Mouse (Mus musculus) lung, postnatal 14 days (tissue): Measurements from ENCODE around the gene Tsen54.
A peak's percentile ranks its signal among the peaks of the same experiment; 100 is the strongest.

Source experiments
- DNase-seq: peaks from one replicate; pipeline ENCODE4 v3.0.0; 2021

Gene Tsen54

DNA sequence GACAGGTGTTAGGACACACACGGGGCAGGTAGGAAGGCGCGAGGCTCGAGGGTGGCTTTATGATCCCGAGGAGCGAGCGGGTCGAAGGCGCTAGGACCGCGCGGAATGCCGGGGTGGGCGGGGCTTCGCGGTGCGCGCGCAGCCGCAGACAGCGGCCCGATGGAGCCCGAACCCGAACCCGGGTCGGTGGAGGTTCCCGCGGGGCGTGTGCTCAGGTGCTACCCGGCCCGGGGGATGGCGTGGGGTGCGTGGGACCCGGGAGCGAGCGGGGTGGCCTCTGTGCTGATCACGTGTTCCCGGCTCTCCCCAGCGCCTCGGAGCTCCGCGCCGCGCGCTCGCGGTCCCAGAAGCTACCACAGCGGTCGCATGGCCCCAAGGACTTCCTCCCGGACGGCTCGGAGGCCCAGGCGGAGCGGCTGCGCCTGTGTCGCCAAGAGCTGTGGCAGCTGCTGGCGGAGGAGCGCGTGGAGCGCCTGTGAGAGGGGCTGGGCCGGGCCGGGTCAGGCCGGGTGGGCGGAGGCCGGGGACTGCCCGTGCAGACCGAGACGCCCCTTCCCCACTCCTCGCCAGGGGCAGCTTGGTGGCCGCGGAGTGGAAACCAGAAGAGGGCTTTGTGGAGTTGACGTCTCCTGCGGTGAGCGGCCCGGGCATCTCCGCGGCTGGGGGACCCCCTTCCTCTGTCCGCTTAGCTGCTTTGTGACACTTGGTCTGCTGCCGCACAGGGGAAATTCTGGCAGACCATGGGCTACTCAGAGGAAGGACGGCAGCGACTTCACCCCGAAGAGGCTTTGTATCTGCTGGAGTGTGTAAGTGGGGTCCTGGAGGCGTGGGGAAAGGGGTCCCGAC lies at the start of gene Tsen54:
Tsen54 (plus strand) TSS at position 120 of the 846 bp plus-strand sequence.
- peak; percentile 89 for DNase-seq

DNA sequence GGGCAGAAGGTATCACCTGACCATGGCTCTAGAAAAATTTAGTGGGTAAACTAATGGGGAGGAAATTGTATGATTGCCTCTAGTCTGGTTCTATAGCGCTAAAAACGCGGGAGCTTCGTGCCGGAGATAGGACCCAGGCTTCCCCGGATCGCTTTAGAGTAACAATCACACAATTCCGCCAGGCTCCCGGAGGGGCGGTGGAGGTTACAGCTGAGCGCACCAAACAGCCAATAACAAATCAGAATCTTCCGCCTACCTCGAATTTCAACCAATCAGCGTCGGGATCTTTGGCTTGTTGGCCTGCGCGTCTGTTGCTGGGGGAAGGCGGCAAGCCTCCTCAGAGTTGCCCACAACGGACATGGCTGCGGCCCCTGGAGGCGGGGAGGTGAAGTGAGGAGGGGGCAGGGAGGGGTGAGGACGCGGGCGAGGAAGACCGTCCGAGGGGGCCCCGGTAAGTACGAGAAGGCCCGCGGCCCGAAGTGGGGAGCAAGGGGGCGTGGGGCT lies 49.4 kb upstream of the Tsen54 start, which contains the start of gene Tmem94:
Tmem94 (plus strand) TSS at position 331 of the 504 bp plus-strand sequence.
- peak; percentile 98 for DNase-seq

DNA sequence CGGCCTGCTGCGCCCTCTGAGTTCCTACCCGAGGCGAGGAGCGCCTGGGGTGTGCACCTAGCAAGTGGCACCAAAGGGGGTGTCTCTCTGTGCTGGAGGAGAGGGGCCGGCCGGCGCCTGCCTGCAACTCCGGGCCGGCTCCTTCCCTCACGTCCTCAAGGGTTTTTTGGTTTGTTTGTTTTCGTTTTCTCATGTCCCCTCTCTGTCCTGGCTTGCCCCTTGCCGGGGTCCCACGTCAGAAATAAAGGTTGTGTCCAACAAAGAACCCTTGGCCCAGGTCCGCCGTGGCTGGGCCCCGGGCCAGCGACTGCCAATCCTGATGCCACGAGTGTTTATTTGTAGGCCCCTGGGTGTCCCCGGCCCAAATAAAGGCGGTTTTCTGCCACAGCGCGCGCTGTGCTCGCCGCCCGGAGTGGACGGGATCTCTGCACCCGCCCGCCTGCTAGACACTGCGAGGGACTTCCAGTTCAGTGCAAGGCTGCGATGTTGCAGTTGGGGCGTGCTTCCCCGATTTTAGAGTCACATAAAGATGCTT lies 48.9 kb upstream of the Tsen54 start:
- DNase-seq = peak; percentile 68

DNA sequence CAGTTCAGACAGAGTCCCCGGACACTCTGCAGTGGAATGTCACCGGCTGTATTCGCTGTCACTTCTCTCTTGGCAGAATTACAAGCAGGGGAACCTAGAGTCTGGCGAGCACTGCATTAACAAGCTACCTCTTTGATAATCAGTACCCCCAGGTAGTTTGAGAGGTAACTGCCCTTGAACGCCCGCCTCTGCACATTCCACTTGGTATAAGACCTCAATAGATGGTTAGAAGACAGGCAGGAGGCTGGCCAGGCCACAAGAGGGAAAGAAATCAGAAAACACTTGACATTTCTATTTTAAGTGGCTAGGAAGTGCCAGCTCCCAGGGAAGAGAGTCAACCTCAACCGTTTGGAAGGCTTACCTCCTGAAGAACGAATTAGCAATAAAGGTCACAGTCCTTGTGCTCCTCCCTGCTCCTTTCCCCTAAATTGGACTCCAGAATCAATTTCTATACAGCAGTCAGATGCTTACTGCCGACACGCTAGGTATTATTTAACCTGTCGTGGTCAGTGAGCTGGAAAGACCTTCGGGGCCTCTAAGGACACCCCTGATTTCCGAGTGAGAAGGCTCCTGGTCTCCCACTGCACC lies 48.1 kb upstream of the Tsen54 start:
- DNase-seq = peak; percentile 47

DNA sequence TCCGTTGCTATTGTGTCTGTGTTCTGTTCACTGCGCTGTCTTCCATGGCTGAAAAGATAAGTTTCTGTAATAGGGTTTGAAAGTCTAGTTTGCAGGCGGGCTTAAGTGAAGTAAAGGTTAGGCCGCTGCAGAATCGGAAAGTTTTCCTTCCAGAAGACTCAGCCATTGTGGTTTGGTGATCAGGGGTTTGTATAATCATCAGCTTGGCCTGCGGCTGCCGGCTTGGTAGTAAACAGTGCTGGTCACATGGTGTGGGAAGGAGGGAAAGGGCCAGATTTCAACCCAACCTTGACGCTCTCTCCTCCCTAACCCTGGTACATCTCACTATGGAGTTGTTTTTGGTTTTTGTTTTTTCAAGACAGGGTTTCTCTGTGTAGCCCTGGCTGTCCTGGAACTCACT lies 47.5 kb upstream of the Tsen54 start:
- DNase-seq = no peak

DNA sequence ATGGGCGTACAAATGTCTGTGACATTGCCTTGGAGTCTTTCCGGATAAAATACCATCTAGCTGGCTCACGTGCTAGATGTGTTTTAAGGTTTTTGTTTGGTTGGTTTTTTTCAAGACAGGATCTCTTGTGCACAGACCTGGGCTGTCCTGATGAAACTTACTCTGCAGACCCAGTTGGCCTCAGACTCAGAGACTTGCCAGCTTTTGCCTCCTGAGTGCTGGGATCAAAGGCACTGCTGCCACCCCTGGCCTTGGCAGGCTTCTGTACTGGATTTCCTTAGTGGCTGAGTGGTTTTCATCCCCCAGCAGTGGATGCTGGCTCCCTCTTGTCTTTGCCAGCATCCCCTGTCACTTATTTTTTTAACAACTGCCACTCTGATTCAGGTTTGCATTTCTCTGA lies 45.6 kb upstream of the Tsen54 start:
- no peak for DNase-seq

DNA sequence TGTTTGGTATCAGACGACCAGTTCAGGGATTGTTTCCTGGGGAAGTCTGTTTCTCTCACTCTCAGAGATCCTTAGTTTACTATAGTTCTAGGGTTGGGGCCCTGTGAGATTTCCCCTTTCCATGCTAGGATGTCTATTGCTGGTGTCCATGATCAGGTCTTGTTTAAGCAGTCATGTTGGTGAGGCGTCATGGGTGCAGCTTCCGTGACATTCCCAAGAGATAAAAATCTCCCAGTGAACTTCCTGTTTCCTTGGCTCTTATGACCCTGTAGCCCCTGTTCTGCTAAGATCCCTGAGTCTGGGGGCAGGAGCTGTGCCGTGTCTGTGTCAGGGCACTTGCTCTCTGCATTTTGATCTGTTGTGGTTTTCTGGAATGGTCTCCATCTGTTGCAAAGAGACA lies 39.9 kb upstream of the Tsen54 start:
- no peak for DNase-seq

DNA sequence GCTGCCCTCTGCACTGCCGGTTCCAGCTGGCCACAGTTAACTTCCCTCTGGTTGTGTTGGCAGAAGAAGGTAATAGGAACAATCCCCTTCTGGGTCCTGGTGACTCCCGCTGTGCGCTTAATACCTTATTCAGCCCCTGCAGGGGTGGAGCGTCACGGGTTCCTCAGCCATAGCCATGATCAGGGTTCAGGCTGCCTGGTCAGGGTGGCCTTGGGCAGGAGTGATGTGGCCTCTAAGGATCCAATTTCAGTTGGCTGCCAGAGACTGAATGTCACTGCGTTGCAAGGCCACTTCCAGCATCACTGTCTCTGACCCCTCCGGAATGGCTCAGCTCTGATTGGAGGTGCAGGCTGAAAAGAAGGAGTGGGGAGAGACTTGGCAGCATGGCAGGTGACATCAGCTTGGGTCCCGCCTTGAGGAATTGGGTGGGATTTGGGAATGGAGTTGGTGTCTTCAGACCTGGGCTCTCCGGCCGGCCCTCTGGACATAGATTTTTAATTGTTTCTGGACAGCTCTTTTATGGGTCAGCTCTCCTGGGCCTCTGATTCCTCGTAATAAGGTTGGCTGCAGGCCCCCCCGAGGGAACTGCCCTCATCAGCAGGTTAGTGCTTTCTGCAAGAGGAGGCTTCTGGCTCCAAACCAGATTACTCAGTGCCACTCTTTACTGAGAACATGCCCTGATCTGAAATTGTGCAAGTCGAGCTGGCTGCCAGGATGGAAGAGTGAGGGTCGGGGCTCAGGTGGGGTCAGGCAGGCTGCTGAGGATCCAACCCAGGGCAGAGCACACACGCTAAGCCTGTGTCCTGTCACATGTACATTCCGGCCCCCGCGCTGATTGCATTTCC lies 38.5 kb upstream of the Tsen54 start:
- peak; percentile 39 for DNase-seq

DNA sequence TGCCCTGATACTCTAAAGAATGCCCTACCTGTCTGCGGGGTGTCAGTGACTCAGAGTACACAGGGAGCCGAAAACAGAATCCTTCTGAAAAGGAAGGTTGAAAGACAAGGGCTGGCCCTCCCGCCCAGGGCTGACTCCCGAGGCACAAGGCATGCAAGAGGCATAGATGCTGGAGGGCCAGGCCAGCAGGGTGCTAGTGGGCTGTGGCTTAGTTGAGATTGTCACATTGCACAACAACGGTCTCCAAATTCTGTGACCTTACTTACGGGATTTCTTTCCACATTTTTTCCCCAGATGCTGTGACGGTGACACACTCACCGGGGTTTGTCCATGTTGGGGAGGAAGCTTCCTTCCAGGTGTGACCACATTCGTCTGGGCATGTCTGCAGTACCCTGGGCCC lies 37.6 kb upstream of the Tsen54 start:
- DNase-seq = no peak

DNA sequence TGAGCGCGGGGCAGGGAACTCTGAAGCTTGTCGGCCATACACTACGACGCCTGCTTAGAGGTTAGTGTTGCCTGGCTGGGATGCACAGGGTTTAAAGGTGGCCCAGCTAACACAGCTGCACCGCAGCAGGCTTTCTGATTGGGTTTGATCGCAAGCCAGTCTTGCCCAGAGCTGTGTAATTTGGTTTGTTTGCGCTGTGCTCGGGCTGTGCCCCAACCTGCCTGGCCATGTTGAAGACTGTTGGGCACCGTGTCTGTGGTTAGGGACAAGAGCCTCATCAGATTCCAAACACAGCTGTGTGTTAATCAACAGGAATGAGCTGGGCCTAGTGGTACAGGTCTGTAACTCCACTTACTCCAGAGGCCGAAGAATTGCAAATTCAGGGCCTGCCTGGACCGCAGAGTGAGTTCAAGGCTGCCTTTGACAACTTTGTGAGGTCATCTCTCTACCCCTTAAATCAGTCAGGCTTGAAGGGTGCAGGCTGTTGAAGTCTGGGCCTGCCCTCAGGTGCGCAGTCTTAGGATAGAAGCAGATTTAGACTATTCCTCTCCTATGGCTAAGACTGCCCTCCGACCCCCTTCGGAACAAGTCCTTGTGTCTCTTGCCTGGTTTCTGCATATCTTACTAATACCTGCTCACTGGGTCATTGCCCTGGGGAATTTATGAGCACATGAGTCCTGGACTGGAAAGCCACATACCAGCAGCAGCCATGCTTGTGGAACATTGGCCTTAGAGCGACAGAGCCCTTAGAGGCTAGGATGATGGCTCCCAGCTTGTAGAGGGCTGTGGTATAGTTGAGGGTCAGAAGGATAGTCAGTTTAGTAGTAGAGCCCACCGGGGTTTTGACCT lies 36.8 kb upstream of the Tsen54 start:
- no peak for DNase-seq

DNA sequence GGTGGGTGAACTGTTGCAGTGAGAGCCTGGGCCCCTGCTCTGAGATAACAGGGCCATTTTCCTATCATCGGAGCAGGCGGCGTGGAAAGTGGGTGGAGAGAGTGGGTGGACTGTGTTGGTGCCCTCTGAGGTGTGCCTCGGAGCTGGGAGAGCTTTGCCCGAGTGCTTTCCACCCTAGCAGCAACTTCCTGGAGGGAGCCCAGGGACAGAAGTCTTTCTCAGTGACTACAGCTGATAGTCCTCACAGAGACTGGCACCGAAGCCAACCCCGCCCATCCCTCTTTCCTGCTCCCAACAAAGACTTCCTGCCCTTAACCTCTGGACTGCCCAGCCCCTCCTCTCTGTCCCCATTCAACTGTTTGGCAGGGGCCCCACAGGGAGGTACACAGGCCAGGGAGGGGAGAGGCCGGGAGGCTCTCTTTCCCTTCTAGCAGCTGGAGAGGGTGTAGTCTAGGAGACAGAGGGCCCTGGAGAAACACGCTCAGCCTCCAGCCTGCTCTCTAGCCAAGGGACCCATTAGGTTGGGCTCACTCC lies 35.4 kb upstream of the Tsen54 start:
- peak; percentile 93 for DNase-seq

DNA sequence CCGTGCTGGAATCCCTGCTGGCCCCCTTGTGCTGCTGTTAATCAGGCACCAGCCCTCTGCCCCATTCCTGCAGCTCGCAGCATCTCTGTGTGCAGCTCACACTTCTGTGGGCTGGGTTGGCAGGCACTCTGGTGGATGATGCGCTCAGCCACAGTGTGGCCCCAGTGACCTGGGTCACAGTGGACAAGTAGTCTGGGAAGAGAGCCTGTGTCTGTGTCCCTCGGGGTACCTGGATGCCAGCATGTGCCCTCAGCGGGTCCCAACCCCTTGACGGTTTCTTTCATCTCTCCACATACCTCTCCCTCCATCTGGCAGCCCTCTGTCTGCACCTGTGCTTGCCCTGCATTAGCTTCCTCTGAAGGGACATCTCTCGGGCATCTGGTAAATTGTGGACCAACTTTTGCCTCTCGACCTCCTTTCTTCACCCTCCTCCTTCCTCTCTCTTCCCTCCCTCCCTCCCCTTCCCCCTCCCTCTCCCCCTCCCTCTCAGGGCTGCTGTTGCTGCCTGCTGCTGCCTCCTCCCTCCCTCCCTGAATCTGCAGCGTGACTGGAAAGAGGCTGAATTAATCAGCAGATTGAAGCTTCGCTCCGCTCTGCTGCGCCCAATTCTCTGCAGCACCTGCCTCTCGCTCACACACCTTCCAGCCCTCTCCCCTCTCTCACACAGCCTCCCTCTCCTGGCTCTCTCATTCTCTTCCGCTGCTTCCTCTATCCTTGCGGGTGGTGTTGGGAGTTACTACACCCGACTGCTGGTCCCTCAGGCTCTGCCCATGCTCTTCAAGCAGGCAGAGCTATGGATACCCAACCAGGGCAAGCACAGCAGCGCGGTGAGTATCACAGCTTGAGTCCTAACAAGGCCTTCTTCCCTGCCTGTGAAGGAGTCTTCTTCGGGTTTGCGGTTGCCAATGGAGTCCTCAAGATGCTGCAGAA lies 34.1 kb upstream of the Tsen54 start:
- DNase-seq = no peak

DNA sequence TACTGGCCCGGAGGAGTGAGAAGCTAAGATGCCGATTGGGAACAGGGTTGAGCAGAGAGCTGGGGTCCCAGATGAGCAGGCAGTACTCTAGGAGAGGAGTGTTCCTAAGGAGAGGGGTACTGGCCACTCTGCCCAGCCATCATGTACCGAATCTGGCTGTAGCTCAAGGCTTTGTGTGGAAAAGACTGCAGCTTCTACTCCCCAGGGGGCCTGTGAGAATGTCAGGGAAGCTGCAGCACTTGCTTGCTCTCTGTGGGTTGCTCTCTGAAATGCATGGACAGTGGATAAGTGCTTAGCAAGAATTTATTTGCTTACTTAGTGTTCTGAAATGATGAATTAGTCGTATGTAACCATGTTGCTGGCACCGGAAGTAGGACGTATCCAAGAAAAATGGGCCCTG lies 28.1 kb upstream of the Tsen54 start:
- no peak for DNase-seq

DNA sequence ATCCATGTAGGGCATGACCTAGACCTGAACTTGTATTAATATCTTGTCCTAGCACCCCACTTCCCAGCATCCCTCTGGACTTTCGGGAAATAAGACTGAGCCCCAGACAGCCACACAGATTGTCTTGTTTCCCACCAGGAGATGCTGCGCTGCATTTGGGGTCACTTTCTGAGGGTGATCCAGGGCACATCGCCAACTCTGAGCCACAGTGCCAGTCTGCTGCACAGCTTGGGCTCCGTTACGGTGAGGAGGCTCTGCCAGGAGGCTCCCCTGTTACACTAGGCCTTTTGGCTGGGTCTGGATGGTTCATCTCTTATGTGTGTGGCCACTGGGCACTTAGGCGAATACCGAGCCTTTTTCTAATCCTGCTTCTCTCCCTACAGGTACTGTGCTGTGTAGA lies 24.7 kb upstream of the Tsen54 start:
- no peak for DNase-seq

DNA sequence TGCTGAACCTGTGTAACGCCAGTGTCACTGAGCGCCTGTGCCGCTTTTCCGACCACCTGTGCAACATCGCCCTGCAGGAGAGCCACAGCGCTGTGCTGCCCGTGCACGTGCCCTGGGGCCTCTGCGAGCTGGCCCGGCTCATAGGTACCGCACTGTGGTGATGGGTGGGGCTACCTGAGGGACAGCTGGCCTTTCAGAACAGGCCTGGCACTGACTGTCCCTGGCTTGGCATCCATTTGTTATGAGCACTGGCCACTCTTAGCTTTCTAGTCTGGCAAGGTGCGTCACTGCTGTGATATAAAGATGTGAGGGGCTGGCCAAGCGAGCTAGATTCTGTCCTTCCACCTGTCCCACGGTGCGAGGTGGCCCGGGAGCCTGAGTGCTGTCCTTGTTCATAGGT lies 22.6 kb upstream of the Tsen54 start:
- no peak for DNase-seq

DNA sequence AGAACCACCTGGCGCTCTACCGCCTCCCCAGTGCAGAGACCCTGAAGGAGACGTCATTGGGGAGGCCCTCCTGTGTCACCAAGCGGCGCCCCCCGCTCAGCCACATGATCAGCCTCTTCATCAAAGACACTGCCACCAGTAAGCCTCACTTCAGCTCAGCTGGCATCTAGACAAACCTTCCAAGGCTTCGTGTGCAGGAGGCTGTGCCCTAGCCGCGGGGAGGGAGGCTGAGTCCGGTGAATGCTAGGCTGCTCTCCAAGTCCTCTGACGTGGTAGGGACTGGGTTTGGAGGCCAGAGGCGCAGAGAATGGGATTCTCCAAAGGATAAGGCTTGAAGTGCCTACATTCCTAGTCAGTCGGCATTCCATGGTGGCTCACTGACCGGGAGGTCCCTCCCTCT lies 22.2 kb upstream of the Tsen54 start:
- DNase-seq = no peak

DNA sequence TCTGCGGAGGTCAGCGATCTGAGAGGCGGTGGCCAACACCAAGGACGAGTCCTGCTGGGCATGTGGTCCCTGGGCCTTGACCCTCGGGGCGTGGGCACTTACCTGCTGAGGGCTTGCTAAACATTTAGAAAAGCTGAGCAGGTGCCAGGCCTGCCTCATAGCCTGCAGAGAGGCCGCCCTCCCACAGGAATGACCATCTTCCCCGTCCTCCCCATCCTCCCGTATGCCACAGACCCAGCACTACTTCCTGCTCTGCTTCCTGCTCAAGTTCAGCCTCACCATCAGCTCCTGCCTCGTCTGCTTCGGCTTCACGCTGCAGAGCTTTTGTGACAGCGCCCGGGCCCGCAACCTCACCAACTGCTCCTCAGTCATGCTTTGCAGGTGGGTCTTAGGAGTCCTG lies 17.6 kb upstream of the Tsen54 start:
- DNase-seq = no peak

DNA sequence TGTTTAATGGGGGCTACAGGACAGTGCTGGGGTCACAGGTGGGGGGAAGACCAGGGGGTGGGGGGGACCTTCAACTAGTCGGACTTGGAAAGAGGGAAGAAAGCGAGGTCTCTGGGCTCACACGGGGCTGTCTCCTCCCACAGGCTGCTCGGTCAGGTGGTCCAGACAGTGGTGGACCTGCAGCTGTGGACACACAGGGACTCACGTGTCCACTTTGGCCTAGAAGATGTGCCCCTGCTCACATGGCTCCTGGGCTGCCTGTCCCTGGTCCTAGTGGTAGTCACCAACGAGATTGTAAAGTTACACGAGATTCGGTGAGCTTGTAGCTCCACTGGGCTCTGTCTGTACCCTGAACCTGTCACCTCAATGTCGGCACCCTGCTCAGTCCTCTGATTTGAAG lies 16.9 kb upstream of the Tsen54 start:
- no peak for DNase-seq

DNA sequence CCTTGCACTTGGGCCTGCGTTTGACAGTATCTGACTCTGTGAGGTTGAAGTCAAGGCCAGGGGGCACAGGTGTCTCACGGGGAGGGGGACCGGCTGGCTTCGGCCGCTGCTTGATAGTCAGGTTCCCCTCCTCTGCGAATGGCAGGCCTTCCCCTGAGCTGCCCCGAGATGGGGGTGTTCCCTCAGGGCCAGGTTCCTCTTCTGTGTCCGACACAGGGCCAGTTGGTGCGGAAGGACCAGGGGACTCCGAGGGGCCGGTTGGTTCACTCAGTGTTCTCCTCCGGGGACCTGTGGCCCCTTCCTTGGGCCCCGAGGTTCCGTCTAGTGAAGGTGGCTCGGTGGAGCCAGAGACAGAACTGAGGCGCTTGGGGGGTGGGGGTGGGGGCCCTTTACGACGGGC lies 13.5 kb upstream of the Tsen54 start:
- no peak for DNase-seq

DNA sequence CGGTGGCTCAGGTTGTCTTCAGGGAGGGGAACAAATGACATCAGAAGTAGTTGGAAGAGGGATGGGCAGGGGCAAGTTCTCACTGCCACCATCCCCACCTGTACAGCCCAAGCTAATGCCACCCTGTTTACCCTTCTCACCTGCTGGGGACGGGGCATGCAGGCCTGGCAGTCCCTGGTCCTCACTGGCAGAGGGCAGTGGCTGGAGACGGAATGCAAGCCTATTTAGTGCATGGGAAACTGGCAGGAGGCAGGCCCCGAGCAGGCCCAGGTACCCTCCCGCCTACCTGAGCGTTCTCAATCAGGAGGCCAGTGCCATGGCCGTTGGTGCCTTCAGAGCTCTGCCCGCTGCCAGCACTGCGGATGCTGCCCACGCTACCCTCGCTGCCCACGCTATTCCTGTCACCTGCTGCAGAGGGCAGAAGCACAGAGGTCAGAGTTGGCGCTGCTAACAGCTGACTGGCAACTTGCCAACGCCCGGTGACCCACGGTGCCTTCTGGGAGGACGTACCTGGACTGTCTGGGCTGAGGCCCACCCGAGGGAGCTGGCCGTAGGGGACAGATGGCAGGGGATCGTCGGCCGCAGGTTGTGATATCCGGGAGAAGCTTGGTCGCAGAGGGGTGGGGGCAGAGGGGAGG lies 11.3 kb upstream of the Tsen54 start:
- DNase-seq = no peak
